Mouse (Mus musculus) cerebellum, adult 8-10 months (tissue): ENCODE results near the gene Olfr394.
"Not testable (repeated sequence)": the region's sequence is repeated elsewhere in the genome, so short reads cannot be mapped to it uniquely, and the experiment has no call there.

ENCODE experiments used
- DNase-seq: peaks from one replicate; pipeline ENCODE4 v3.0.0; 2022

The Olfr394 gene

GRCm38 (mm10) chr11:73890671-73891070 is at the start of gene Olfr394:
Olfr394 (minus strand) TSS chr11:73890771.
- DNase-seq, result no peak

DNA sequence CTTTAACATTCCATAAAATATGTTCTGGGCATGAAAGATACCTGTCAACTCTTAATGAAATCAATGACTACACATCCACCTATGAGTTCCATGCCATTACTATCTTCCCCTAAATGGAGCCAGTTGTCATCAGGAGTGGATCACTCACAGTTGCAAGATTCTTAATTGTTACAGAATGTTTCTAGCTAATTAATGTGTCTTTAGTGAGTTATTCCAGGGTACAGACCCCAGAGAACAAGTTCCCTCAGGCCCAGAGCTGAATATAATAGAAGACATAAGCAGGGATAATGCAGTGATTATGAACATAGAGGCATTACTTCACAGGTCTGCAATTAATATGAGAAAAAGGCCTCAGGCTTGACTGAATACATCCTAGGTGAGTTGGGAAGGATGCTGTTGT is 45.8 kb upstream of the Olfr394 start, which contains the start of gene Olfr23:
Gene Olfr23 (plus strand): TSS at position 301 of the 400 bp plus-strand sequence.
- DNase-seq, result no peak

GRCm38 (mm10) chr11:73909199-73909598 is 18.6 kb upstream of the Olfr394 start, which contains the start of gene Olfr395:
Olfr395 (minus strand) TSS chr11:73909299.
- not testable (repeated sequence) for DNase-seq

DNA sequence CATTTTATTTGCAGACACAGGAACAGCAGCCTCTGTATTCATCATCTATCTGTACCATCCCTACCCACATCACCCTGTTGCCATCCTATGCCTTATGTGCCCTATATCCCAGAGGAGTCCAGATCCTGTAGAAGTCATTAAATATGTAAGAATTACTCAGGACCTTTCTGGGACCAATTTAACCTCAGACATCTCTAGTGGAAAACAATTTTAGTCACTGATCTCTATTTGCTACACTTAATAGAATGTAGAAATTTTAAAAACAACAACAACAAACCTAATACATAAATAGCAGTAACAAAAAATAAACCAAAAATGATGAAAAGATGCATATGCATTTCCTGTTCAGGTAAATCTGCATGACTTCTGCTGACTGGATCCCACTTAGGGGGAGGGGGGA is 39.2 kb downstream of the Olfr394 start, which contains the start of gene Olfr393:
Gene Olfr393 (minus strand): TSS at position 101 of the 400 bp plus-strand sequence.
- DNase-seq, result no peak
